10 mouse cellular contexts compared by ENCODE assay signal in the genomic region with DNA sequence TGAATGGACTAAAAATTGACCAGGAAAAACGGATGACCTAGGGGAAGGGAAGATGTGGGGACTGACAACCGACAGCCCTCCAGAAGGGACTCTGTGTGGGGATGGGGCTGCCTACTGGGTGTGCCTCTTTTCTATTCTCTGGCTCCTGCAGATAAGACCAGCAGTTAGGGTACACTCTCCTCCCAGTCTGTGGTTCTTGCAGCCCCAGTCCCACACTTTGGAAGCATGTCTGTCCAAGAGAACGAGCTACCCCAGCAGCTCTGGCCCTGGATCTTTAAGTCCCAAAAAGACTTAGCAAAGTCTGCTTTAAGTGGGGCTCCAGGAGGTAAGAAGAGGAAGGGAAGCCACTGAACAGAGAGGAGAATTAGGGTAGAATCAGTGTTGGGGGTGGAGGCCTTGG. TPM values are rescaled to one million over a fixed set of nuclear protein-coding genes. Genes with fewer than 3 reads are reported as not detected.
DNase-seq lines count a peak whose midpoint lies in the region; ATAC-seq lines count a peak whose summit lies in the region.
"Had no signal": no experiment of that assay in that cellular context is flagged by ENCODE, and none has a peak within 500 bp of the region (broad histone marks: within the 10 kb centered on the region; RNA-seq: fewer than 3 reads in every experiment).

A gene (plus strand): TSS at position 185 of the 400 bp plus-strand sequence.

- ATAC-seq in hindbrain, embryonic 12.5 days (ENCODE audit: low FRiP score): no peak
- ATAC-seq in hindbrain, embryonic 11.5 days (ENCODE audit: low FRiP score): no peak
- no peak for ATAC-seq in hematopoietic stem cell, adult 5-6 weeks (replicated peaks in 1 of 2; ENCODE audit: insufficient read depth in 1 of 2, low FRiP score in 2 of 2, low TSS enrichment in 1 of 2, low read depth in 1 of 2, poor library complexity in 2 of 2, severe bottlenecking in 2 of 2)
- ATAC-seq in megakaryocyte progenitor cell, adult 5-6 weeks (replicated peaks; ENCODE audit: poor library complexity): peak; percentile 35

- no peaks in the 10 kb centered on the region for H3K27me3 ChIP-seq in hindbrain, embryonic 12.5 days
- H3K27me3 ChIP-seq in hindbrain, embryonic 11.5 days (ENCODE audit: control insufficient read depth, insufficient read depth, low read length): no peaks in the 10 kb centered on the region

- 52% methylated on average over 3 of the region's 3 CpGs for WGBS in hindbrain, embryonic 12.5 days
- WGBS in hindbrain, embryonic 11.5 days: 67% methylated on average over 3 of the region's 3 CpGs

- no peaks in the 10 kb centered on the region for H3K9me3 ChIP-seq in hindbrain, embryonic 12.5 days (replicated peaks)
- no peaks in the 10 kb centered on the region for H3K9me3 ChIP-seq in hindbrain, embryonic 11.5 days (ENCODE audit: control insufficient read depth, low read length)

- H3K4me3 ChIP-seq in hindbrain, embryonic 12.5 days: no peak within 1 kb of the TSS
- H3K4me3 ChIP-seq in hindbrain, embryonic 11.5 days (ENCODE audit: low read depth, low read length): no peak within 1 kb of the TSS

- H3K4me2 ChIP-seq in hindbrain, embryonic 12.5 days (replicated peaks): no peak within 1 kb of the TSS
- H3K4me2 ChIP-seq in hindbrain, embryonic 11.5 days (replicated peaks; ENCODE audit: low read depth, low read length): no peak within 1 kb of the TSS

- H3K36me3 ChIP-seq in hindbrain, embryonic 12.5 days: no peaks in the 10 kb centered on the region
- no peaks in the 10 kb centered on the region for H3K36me3 ChIP-seq in hindbrain, embryonic 11.5 days (ENCODE audit: control insufficient read depth, insufficient read depth, low read length)

- no peak for DNase-seq in hindbrain, embryonic 11.5 days (ENCODE audit: low spot score)
- DNase-seq in MEL-GATA-1-ER (ENCODE audit: extremely low read depth, low read depth): peak; percentile 84
- DNase-seq in layer of hippocampus, postnatal 10 days (ENCODE audit: low spot score in 2 of 2): no peak
- DNase-seq in spleen, postnatal 14 days (ENCODE audit: low spot score in 2 of 2): no peak
- DNase-seq: adrenal gland, adult 8-10 months; retina, postnatal 1 day had no signal

- H3K4me1 ChIP-seq in hindbrain, embryonic 12.5 days: peaks cover 7% of the 10 kb centered on the region
- H3K4me1 ChIP-seq in hindbrain, embryonic 11.5 days (replicated peaks; ENCODE audit: control insufficient read depth, insufficient read depth, low read length): no peaks in the 10 kb centered on the region

- 0 out of 2 replicates have a peak within 1 kb of the TSS, but pooled peaks have one; percentile 23 for H3K27ac ChIP-seq in hindbrain, embryonic 12.5 days
- no peak within 1 kb of the TSS for H3K27ac ChIP-seq in hindbrain, embryonic 11.5 days (ENCODE audit: low read depth, low read length)

- H3K9ac ChIP-seq in hindbrain, embryonic 12.5 days: no peak within 1 kb of the TSS
- no peak within 1 kb of the TSS for H3K9ac ChIP-seq in hindbrain, embryonic 11.5 days (ENCODE audit: low read depth, low read length)

RNA-seq across cellular contexts. Expression of the gene that starts here (rescaled TPM):
- 0.25 and 0.96 TPM in 2 replicates for polyA plus RNA-seq in hindbrain, embryonic 12.5 days (2016; fragmentation: Nextera tagmentation; extraction: Ambion mirVana)
- 1.6 and 2.0 TPM in 2 replicates for polyA plus RNA-seq in hindbrain, embryonic 11.5 days (2014; fragmentation: Nextera tagmentation; extraction: Ambion mirVana)
- total RNA-seq in hematopoietic stem cell, adult 5-6 weeks (2017): 1.9 and 15.5 TPM in 2 replicates
- total RNA-seq in megakaryocyte progenitor cell, adult 5-6 weeks (2015): 8.0 and 12.1 TPM in 2 replicates
- 9.6 and 16.7 TPM in 2 replicates for total RNA-seq in megakaryocyte progenitor cell, adult 5-6 weeks (2017)
- under 1 TPM; 0.22 to 0.48 TPM for total RNA-seq in layer of hippocampus, postnatal 10 days (2021)
- total RNA-seq: heart, adult 8-10 months had no signal
